Comparison of ENCODE assay signal across 10 mouse cellular contexts in genomic region chr5:63831054-63831453, GRCm38 (mm10). TPM values are rescaled to one million over a fixed set of nuclear protein-coding genes. Genes with fewer than 3 reads are reported as not detected.
DNase-seq lines count a peak whose midpoint lies in the region; ATAC-seq and TF ChIP-seq lines count a peak whose summit lies in the region.
"Had no signal": no experiment of that assay in that cellular context is flagged by ENCODE, and none has a peak within 500 bp of the region (broad histone marks: within the 10 kb centered on the region; RNA-seq: fewer than 3 reads in every experiment).

No protein-coding gene starts in this region.

- ATAC-seq in kidney, postnatal 0 days (replicated peaks; ENCODE audit: low FRiP score, low read depth), result no peak
- ATAC-seq in liver, embryonic 14.5 days (ENCODE audit: insufficient read depth), result no peak

- no peak overlapping the region for H3K4me2 ChIP-seq in kidney, postnatal 0 days (ENCODE audit: low read length)
- H3K4me2 ChIP-seq in CH12.LX (ENCODE audit: insufficient read depth, low read depth, poor library complexity, severe bottlenecking), result no peak overlapping the region; the same call in 1 of the 2 replicates
- peak overlapping the region; percentile 3; the same call in 1 of the 2 replicates for H3K4me2 ChIP-seq in liver, embryonic 14.5 days (ENCODE audit: low read depth)

- TF ChIP-seq RAD21 in CH12.LX (IDR thresholded peaks at IDR 0.05; ENCODE audit: low read depth, low read length), result no peak

- peak overlapping the region; percentile 42; the same call in 1 of the 2 replicates for H3K27ac ChIP-seq in kidney, postnatal 0 days
- H3K27ac ChIP-seq in CH12.LX (ENCODE audit: insufficient read depth, low read depth), result no peak overlapping the region
- H3K27ac ChIP-seq in liver, embryonic 14.5 days, result no peak overlapping the region
- H3K27ac ChIP-seq in small intestine, adult 2 months (ENCODE audit: insufficient read depth, low read depth, low read length), result peak overlapping the region; percentile 60; the same call in 1 of the 2 replicates

- WGBS in kidney, postnatal 0 days, result 60% methylated on average over 4 of the region's 4 CpGs
- 13% methylated on average over 4 of the region's 4 CpGs for WGBS in liver, embryonic 14.5 days (ENCODE audit: insufficient replicate concordance)
- WGBS in small intestine, adult 2 months, result 16% methylated on average over 4 of the region's 4 CpGs

- no peak overlapping the region for H3K4me3 ChIP-seq in kidney, postnatal 0 days (replicated peaks; ENCODE audit: low read depth, low read length)
- H3K4me3 ChIP-seq in CH12.LX (replicated peaks in 1 of 3; ENCODE audit: low read depth in 2 of 3, low read length in 2 of 3, poor library complexity in 1 of 3), result no peak overlapping the region
- H3K4me3 ChIP-seq in liver, embryonic 14.5 days (ENCODE audit: insufficient read depth in 1 of 2, low read depth in 2 of 2, low read length in 2 of 2), result no peak overlapping the region
- no peak overlapping the region for H3K4me3 ChIP-seq in small intestine, adult 2 months (ENCODE audit: low read depth, low read length)

- no peaks in the 10 kb centered on the region for H3K9me3 ChIP-seq in kidney, postnatal 0 days (replicated peaks; ENCODE audit: low read length)
- H3K9me3 ChIP-seq in CH12.LX (replicated peaks; ENCODE audit: low read length), result no peaks in the 10 kb centered on the region
- no peaks in the 10 kb centered on the region for H3K9me3 ChIP-seq in liver, embryonic 14.5 days (ENCODE audit: control insufficient read depth, low read length)

- in situ Hi-C loops in CH12.LX (cut with MboI; ENCODE audit: low pct_ligation_motif_present, low pct_unique_long_range_greater_than_20kb, low sequenced_read_pairs), result no loop called here

- H3K79me2 ChIP-seq in CH12.LX (replicated peaks; ENCODE audit: control insufficient read depth, extremely low read depth, insufficient read depth, poor library complexity, severe bottlenecking), result no peaks in the 10 kb centered on the region

- no peak for TF ChIP-seq CTCF in kidney, postnatal 0 days (IDR thresholded peaks at IDR 0.05; ENCODE audit: low read depth)
- no peak for TF ChIP-seq CTCF in CH12.LX (conservative IDR thresholded peaks at IDR 0.05 in 1 of 2, IDR thresholded peaks at IDR 0.05 in 1 of 2; ENCODE audit: low read depth in 2 of 2, low read length in 2 of 2)
- TF ChIP-seq CTCF in liver, embryonic 14.5 days (IDR thresholded peaks at IDR 0.05; ENCODE audit: low read depth), result no peak
- TF ChIP-seq CTCF in small intestine, adult 2 months (IDR thresholded peaks at IDR 0.05; ENCODE audit: extremely low read depth, insufficient read length, insufficient replicate concordance, low read depth, low read length), result no peak

- TF ChIP-seq POLR2A in CH12.LX (IDR thresholded peaks at IDR 0.05; ENCODE audit: low read depth, low read length), result no peak
- no peak for TF ChIP-seq POLR2A in small intestine, adult 2 months (IDR thresholded peaks at IDR 0.05; ENCODE audit: low read depth, low read length)

- peaks cover 13% of the 10 kb centered on the region for H3K4me1 ChIP-seq in kidney, postnatal 0 days (replicated peaks; ENCODE audit: insufficient read depth, low read length)
- peaks cover 5 to 43% of the 10 kb centered on the region in 2 experiments for H3K4me1 ChIP-seq in CH12.LX (ENCODE audit: control insufficient read depth in 1 of 2, insufficient read depth in 2 of 2)
- H3K4me1 ChIP-seq in liver, embryonic 14.5 days (replicated peaks; ENCODE audit: control insufficient read depth in 2 of 2, insufficient read depth in 2 of 2, low read length in 1 of 2), result peaks cover 4 to 41% of the 10 kb centered on the region in 2 experiments; a peak in 3 of 4 replicates
- H3K4me1 ChIP-seq in small intestine, adult 2 months (ENCODE audit: control insufficient read depth, insufficient read depth, insufficient read length, low read length), result peaks cover 21% of the 10 kb centered on the region; the same call in 1 of the 2 replicates

- no peaks in the 10 kb centered on the region for H3K36me3 ChIP-seq in kidney, postnatal 0 days (ENCODE audit: insufficient read depth, low read length)
- H3K36me3 ChIP-seq in CH12.LX (replicated peaks in 1 of 2; ENCODE audit: control insufficient read depth in 1 of 2, insufficient read depth in 1 of 2, low read length in 1 of 2), result no peaks in the 10 kb centered on the region
- H3K36me3 ChIP-seq in liver, embryonic 14.5 days (replicated peaks; ENCODE audit: control insufficient read depth, insufficient read depth, low read depth), result no peaks in the 10 kb centered on the region
- no peaks in the 10 kb centered on the region; the same call in 1 of the 2 replicates for H3K36me3 ChIP-seq in small intestine, adult 2 months (ENCODE audit: control insufficient read depth, insufficient read depth, low read length)

- peak; percentile 33; the same call in 1 of the 2 replicates for TF ChIP-seq EP300 in CH12.LX (IDR thresholded peaks at IDR 0.05; ENCODE audit: low read length)
- TF ChIP-seq EP300 in liver, embryonic 14.5 days (IDR thresholded peaks at IDR 0.05; ENCODE audit: low read depth), result 0 out of 2 replicates have a peak, but pooled peaks have one; percentile 8

- H3K27me3 ChIP-seq in kidney, postnatal 0 days (ENCODE audit: insufficient read depth, low read length), result no peaks in the 10 kb centered on the region
- no peaks in the 10 kb centered on the region for H3K27me3 ChIP-seq in CH12.LX (replicated peaks)
- H3K27me3 ChIP-seq in liver, embryonic 14.5 days (ENCODE audit: control insufficient read depth, insufficient read depth, low read length), result no peaks in the 10 kb centered on the region
- no peaks in the 10 kb centered on the region for H3K27me3 ChIP-seq in small intestine, adult 2 months (ENCODE audit: control insufficient read depth, insufficient read depth, low read length)

- H3K9ac ChIP-seq in kidney, postnatal 0 days (ENCODE audit: low read depth, low read length), result no peak overlapping the region
- H3K9ac ChIP-seq in CH12.LX (ENCODE audit: insufficient read depth, low read depth), result no peak overlapping the region
- no peak overlapping the region for H3K9ac ChIP-seq in liver, embryonic 14.5 days (replicated peaks)

- DNase-seq in kidney, postnatal 0 days (ENCODE audit: low spot score), result no peak
- no peak for DNase-seq in kidney, postnatal 10 days
- peak; percentile 46 for DNase-seq in CH12.LX (ENCODE audit: extremely low read depth)
- DNase-seq in liver, embryonic 14.5 days (ENCODE audit: low read depth in 3 of 3, low spot score in 3 of 3), result no peak
- DNase-seq in gastrocnemius, adult 18-20 months (ENCODE audit: low spot score), result no peak
- DNase-seq in left cerebral cortex, postnatal 4 days, result no peak
- DNase-seq: adrenal gland, postnatal 10 days; heart, postnatal 4 days; kidney, adult 9 months had no signal

- dilution Hi-C loops in CH12.LX (cut with MboI; ENCODE audit: extremely low pct_ligation_motif_present, extremely low pct_unique_long_range_greater_than_20kb, low sequenced_read_pairs), result no loop called here

- intact Hi-C loops in left cerebral cortex, postnatal 4 days (cut with DNase I), result no loop called here

TF ChIP-seq in CH12.LX, 34 proteins besides CTCF, POLR2A, EP300 and RAD21:
- TF ChIP-seq GABPA (IDR thresholded peaks at IDR 0.05; ENCODE audit: insufficient replicate concordance, low read depth, low read length) (no peak), USF2 (conservative IDR thresholded peaks at IDR 0.05; ENCODE audit: low read depth, low read length) (no peak), JUND (conservative IDR thresholded peaks at IDR 0.05; ENCODE audit: low read depth, low read length) (no peak), CHD2 (IDR thresholded peaks at IDR 0.05; ENCODE audit: low read length) (no peak), PAX5 (IDR thresholded peaks at IDR 0.05; ENCODE audit: low read length) (no peak), IRF4 (IDR thresholded peaks at IDR 0.05; ENCODE audit: low read depth, low read length) (no peak), MAFK (IDR thresholded peaks at IDR 0.05; ENCODE audit: insufficient replicate concordance, low read length) (no peak), NELFE (IDR thresholded peaks at IDR 0.05; ENCODE audit: low read depth, low read length) (no peak), ZNF384 (IDR thresholded peaks at IDR 0.05; ENCODE audit: low read depth, low read length) (no peak), ZKSCAN1 (IDR thresholded peaks at IDR 0.05; ENCODE audit: borderline replicate concordance, low read depth, low read length) (no peak), BHLHE40 (IDR thresholded peaks at IDR 0.05; ENCODE audit: low read depth, low read length) (no peak), ZMIZ1 (IDR thresholded peaks at IDR 0.05; ENCODE audit: low read depth, low read length) (no peak), KAT2A (IDR thresholded peaks at IDR 0.05; ENCODE audit: insufficient replicate concordance, low read length) (no peak), MEF2A (IDR thresholded peaks at IDR 0.05; ENCODE audit: borderline replicate concordance, low read depth, low read length) (no peak), USF1 (IDR thresholded peaks at IDR 0.05; ENCODE audit: low read depth, low read length) (no peak), HCFC1 (IDR thresholded peaks at IDR 0.05; ENCODE audit: low read depth, low read length) (no peak), SIN3A (IDR thresholded peaks at IDR 0.05; ENCODE audit: low read length) (no peak), TCF12 (IDR thresholded peaks at IDR 0.05; ENCODE audit: low read depth, low read length) (no peak), MXI1 (IDR thresholded peaks at IDR 0.05; ENCODE audit: low read depth, low read length) (no peak)

RNA-seq across cellular contexts. Expression of gene 0610040J01Rik, which starts 18.9 kb away (rescaled TPM):
- polyA plus RNA-seq in kidney, postnatal 0 days (2015; fragmentation: Nextera tagmentation; extraction: Ambion mirVana), result 53.4 and 59.8 TPM in 2 replicates
- not detected in 2 replicates for total RNA-seq in CH12.LX (2012; rRNA removed)
- total RNA-seq in CH12.LX (2014; rRNA removed), result not detected in 2 replicates
- not detected in 2 replicates for polyA plus RNA-seq in CH12.LX (2012; ENCODE audit: insufficient read length, low read depth)
- 5.2 and 6.0 TPM in 2 replicates for polyA plus RNA-seq in liver, embryonic 14.5 days (2012; rRNA removed)
- polyA plus RNA-seq in liver, embryonic 14.5 days (2014; fragmentation: Nextera tagmentation; extraction: Ambion mirVana), result 8.0 and 8.5 TPM in 2 replicates
- 38.7 and 53.8 TPM in 2 replicates for polyA plus RNA-seq in small intestine, adult 2 months (2012; rRNA removed)
- total RNA-seq in gastrocnemius, adult 18-20 months (2021), result 10 to 100 TPM; 11.9 to 15.4 TPM
- total RNA-seq in left cerebral cortex, postnatal 4 days (2021), result 1 to 10 TPM; 4.0 to 4.4 TPM

Comparison
In these comparisons a context has a peak if more than half of its experiments do, and no peak if none do; other contexts are left out.
1. H3K27ac ChIP-seq: peak in kidney, postnatal 0 days (single experiment) and small intestine, adult 2 months (single experiment); none in CH12.LX (single experiment) and liver, embryonic 14.5 days (single experiment).